Mouse (Mus musculus): Measurements from ENCODE around the gene Cpne6. TPM values are rescaled to one million over a fixed set of nuclear protein-coding genes. Genes with fewer than 3 reads are reported as not detected.
A peak's percentile ranks its signal among the peaks of the same experiment; 100 is the strongest.

Cpne6 gene
- total and polyA plus RNA-seq, 3 experiments = not detected

DNA sequence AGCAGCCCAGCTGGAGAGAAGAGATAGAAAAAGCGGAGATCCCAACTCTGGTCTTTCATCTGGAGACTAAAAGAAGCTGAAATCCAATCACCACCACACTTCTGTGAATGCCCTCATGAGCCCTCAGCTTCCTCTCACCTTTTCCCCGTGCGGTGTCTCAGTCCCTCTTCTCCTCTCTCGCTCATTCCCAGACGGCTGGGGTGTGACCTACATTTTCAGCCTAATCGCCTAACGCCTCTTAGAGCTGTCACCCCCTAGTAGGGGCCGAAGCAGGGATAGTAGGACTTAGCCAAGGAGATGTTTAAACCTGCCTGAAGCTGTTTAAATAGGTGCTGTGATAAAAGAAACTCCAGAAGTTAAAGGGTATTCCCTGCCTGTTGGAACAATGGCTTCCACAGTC, 14.5 kb downstream of the Cpne6 start, which contains the start of gene Nrl:
TSS of gene Nrl (minus strand) at position 197 of the 400 bp plus-strand sequence.
- TF ChIP-seq USF2 (IDR thresholded peaks at IDR 0.05; ENCODE audit: borderline replicate concordance in 1 of 2, insufficient read depth in 1 of 2, low read depth in 1 of 2, low read length in 2 of 2) (no peak), MAFK (IDR thresholded peaks at IDR 0.05; ENCODE audit: borderline replicate concordance, low read depth, low read length) (no peak), RAD21 (IDR thresholded peaks at IDR 0.05; ENCODE audit: low read depth, low read length) (no peak), JUND (IDR thresholded peaks at IDR 0.05; ENCODE audit: low read depth, low read length) (no peak)
- Histone ChIP-seq H3K9me3 (replicated peaks; ENCODE audit: insufficient read depth, low read length) (no peaks in the 10 kb centered on the region), H3K27ac (ENCODE audit: control insufficient read depth, low read depth, low read length) (no peak within 1 kb of the TSS), H3K4me1 (ENCODE audit: control insufficient read depth in 1 of 2, insufficient read depth in 2 of 2, low read length in 2 of 2) (no peaks in the 10 kb centered on the region), H3K36me3 (ENCODE audit: control insufficient read depth in 1 of 2, insufficient read depth in 2 of 2, low read length in 2 of 2) (no peaks in the 10 kb centered on the region), H3K9ac (ENCODE audit: control insufficient read depth, low read depth, low read length, poor library complexity, severe bottlenecking) (no peak within 1 kb of the TSS), H3K4me3 (ENCODE audit: control insufficient read depth in 1 of 2, insufficient read depth in 1 of 2, low read depth in 2 of 2, low read length in 2 of 2) (no peak within 1 kb of the TSS), H3K27me3 (ENCODE audit: control insufficient read depth in 1 of 2, insufficient read depth in 2 of 2, low read length in 2 of 2) (peaks cover 13 to 22% of the 10 kb centered on the region in 2 experiments), H3K79me2 (ENCODE audit: control insufficient read depth, insufficient read depth, low read length, poor library complexity) (no peaks in the 10 kb centered on the region)
- no peak for DNase-seq (ENCODE audit: low read depth, low spot score)

DNA sequence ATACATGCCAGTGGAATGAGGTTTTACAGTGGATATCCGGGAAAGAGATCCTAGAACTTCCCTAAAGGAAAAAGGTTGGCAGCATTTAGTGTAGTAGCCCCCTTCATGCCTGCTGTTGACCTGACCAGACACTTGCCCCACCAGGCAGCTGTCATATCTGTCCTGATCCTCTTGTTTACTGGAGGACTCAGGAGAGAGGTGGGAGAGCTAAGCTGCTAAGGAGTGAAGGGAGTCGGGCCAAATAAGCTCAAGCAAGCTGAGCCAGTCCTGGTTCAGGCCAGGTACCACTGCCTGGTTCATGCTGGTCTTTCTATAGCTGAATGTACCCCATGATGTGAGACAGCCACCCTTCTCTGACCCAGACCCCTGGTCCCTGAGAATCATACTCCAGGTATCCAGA, 16.4 kb downstream of the Cpne6 start:
- H3K9ac ChIP-seq (ENCODE audit: control insufficient read depth, low read depth, low read length, poor library complexity, severe bottlenecking) = no peak overlapping the region
- H3K27me3 ChIP-seq (ENCODE audit: control insufficient read depth in 1 of 2, insufficient read depth in 2 of 2, low read length in 2 of 2) = peaks cover 19 to 33% of the 10 kb centered on the region in 2 experiments
- H3K27ac ChIP-seq (ENCODE audit: control insufficient read depth, low read depth, low read length) = no peak overlapping the region

GRCm38 (mm10) chr14:55527940-55528339, 17.7 kb downstream of the Cpne6 start:
- H3K79me2 ChIP-seq (ENCODE audit: control insufficient read depth, insufficient read depth, low read length, poor library complexity) = no peaks in the 10 kb centered on the region
- H3K27ac ChIP-seq (ENCODE audit: control insufficient read depth, low read depth, low read length) = no peak overlapping the region
- no peaks in the 10 kb centered on the region for H3K4me1 ChIP-seq (ENCODE audit: control insufficient read depth in 1 of 2, insufficient read depth in 2 of 2, low read length in 2 of 2)
- H3K9me3 ChIP-seq (replicated peaks; ENCODE audit: insufficient read depth, low read length) = no peaks in the 10 kb centered on the region
- H3K9ac ChIP-seq (ENCODE audit: control insufficient read depth, low read depth, low read length, poor library complexity, severe bottlenecking) = no peak overlapping the region
- peaks cover 19 to 33% of the 10 kb centered on the region in 2 experiments for H3K27me3 ChIP-seq (ENCODE audit: control insufficient read depth in 1 of 2, insufficient read depth in 2 of 2, low read length in 2 of 2)
- peak; percentile 86 for DNase-seq (ENCODE audit: low read depth, low spot score)
- H3K36me3 ChIP-seq (ENCODE audit: control insufficient read depth in 1 of 2, insufficient read depth in 2 of 2, low read length in 2 of 2) = no peaks in the 10 kb centered on the region
- no peak overlapping the region for H3K4me3 ChIP-seq (ENCODE audit: control insufficient read depth in 1 of 2, insufficient read depth in 1 of 2, low read depth in 2 of 2, low read length in 2 of 2)
- TF ChIP-seq CHD1 (IDR thresholded peaks at IDR 0.05; ENCODE audit: low read depth, low read length) = no peak
- peak; percentile 93 for TF ChIP-seq USF1 (IDR thresholded peaks at IDR 0.05; ENCODE audit: low read depth, low read length)
- peak; percentile 53 for TF ChIP-seq ZC3H11A (IDR thresholded peaks at IDR 0.05; ENCODE audit: low read depth, low read length)
- TF ChIP-seq TCF12 (IDR thresholded peaks at IDR 0.05; ENCODE audit: low read depth, low read length) = no peak
- TF ChIP-seq SIN3A (IDR thresholded peaks at IDR 0.05; ENCODE audit: low read length) = 0 out of 2 replicates have a peak, but pooled peaks have one; percentile 33
- peak; percentile 63; the same call in 1 of the 2 replicates for TF ChIP-seq MYC (IDR thresholded peaks at IDR 0.05; ENCODE audit: low read depth, low read length)
- TF ChIP-seq CTCF (IDR thresholded peaks at IDR 0.05 in 2 of 3, conservative IDR thresholded peaks at IDR 0.05 in 1 of 3; ENCODE audit: control insufficient read depth in 1 of 3, insufficient read depth in 1 of 3, low read depth in 2 of 3, low read length in 3 of 3, poor library complexity in 1 of 3, severe bottlenecking in 1 of 3) = peak; percentile 47 to 73 (median 54)
- TF ChIP-seq MAX (IDR thresholded peaks at IDR 0.05; ENCODE audit: low read length) = peak; percentile 71
- peak; percentile 29 to 77; a peak in 2 of 4 replicates for TF ChIP-seq USF2 (IDR thresholded peaks at IDR 0.05; ENCODE audit: borderline replicate concordance in 1 of 2, insufficient read depth in 1 of 2, low read depth in 1 of 2, low read length in 2 of 2)
- 0 out of 2 replicates have a peak, but pooled peaks have one; percentile 17 for TF ChIP-seq HCFC1 (IDR thresholded peaks at IDR 0.05; ENCODE audit: low read depth, low read length)
- TF ChIP-seq SMC3 (IDR thresholded peaks at IDR 0.05; ENCODE audit: low read depth, low read length) = peak; percentile 62
- TF ChIP-seq RAD21 (IDR thresholded peaks at IDR 0.05; ENCODE audit: low read depth, low read length) = peak; percentile 77
- TF ChIP-seq MYB (IDR thresholded peaks at IDR 0.05; ENCODE audit: low read depth, low read length) = no peak

More for the DNA sequence above, 16.4 kb downstream of the Cpne6 start:
- no peak overlapping the region for H3K4me3 ChIP-seq (ENCODE audit: control insufficient read depth in 1 of 2, insufficient read depth in 1 of 2, low read depth in 2 of 2, low read length in 2 of 2)
- no peaks in the 10 kb centered on the region for H3K9me3 ChIP-seq (replicated peaks; ENCODE audit: insufficient read depth, low read length)
- no peaks in the 10 kb centered on the region for H3K4me1 ChIP-seq (ENCODE audit: control insufficient read depth in 1 of 2, insufficient read depth in 2 of 2, low read length in 2 of 2)
- DNase-seq (ENCODE audit: low read depth, low spot score) = no peak
- TF ChIP-seq BHLHE40 (IDR thresholded peaks at IDR 0.05; ENCODE audit: borderline replicate concordance, low read depth, low read length) (no peak), E2F4 (IDR thresholded peaks at IDR 0.05; ENCODE audit: borderline replicate concordance, low read depth, low read length) (no peak), MAZ (IDR thresholded peaks at IDR 0.05; ENCODE audit: low read depth, low read length) (no peak), KAT2A (conservative IDR thresholded peaks at IDR 0.05; ENCODE audit: low read depth, low read length) (no peak), TAL1 (IDR thresholded peaks at IDR 0.05; ENCODE audit: low read length) (no peak), ELF1 (IDR thresholded peaks at IDR 0.05; ENCODE audit: low read depth, low read length) (no peak), EP300 (IDR thresholded peaks at IDR 0.05; ENCODE audit: low read depth in 1 of 2, low read length in 2 of 2) (no peak), ZC3H11A (IDR thresholded peaks at IDR 0.05; ENCODE audit: low read depth, low read length) (no peak), POLR2AphosphoS5 (IDR thresholded peaks at IDR 0.05; ENCODE audit: borderline replicate concordance, low read depth, low read length) (no peak), MYB (IDR thresholded peaks at IDR 0.05; ENCODE audit: low read depth, low read length) (no peak), MXI1 (IDR thresholded peaks at IDR 0.05; ENCODE audit: low read depth, low read length) (no peak), GATA1 (IDR thresholded peaks at IDR 0.05; ENCODE audit: low read depth, low read length) (no peak), ZKSCAN1 (IDR thresholded peaks at IDR 0.05; ENCODE audit: low read depth, low read length) (no peak), HCFC1 (IDR thresholded peaks at IDR 0.05; ENCODE audit: low read depth, low read length) (no peak), MEF2A (IDR thresholded peaks at IDR 0.05; ENCODE audit: extremely low read depth, insufficient replicate concordance, low read depth, low read length, poor library complexity, severe bottlenecking) (no peak), ZNF384 (IDR thresholded peaks at IDR 0.05; ENCODE audit: low read depth, low read length) (no peak), SMC3 (IDR thresholded peaks at IDR 0.05; ENCODE audit: low read depth, low read length) (no peak)
- H3K79me2 ChIP-seq (ENCODE audit: control insufficient read depth, insufficient read depth, low read length, poor library complexity) = no peaks in the 10 kb centered on the region
- no peaks in the 10 kb centered on the region for H3K36me3 ChIP-seq (ENCODE audit: control insufficient read depth in 1 of 2, insufficient read depth in 2 of 2, low read length in 2 of 2)
